Mouse (Mus musculus): ENCODE measurements around the gene Fam189a2. TPM values are rescaled to one million over a fixed set of nuclear protein-coding genes. Genes with fewer than 3 reads are reported as not detected.

Fam189a2 gene
- polyA plus RNA-seq, 1 experiment from 2014 or later = 1.6 TPM

Other genes with a start within 250 kb of the Fam189a2 start
- gene Tjp2, start 194.0 kb upstream of the Fam189a2 start, polyA plus RNA-seq (2014; fragmentation: Nextera tagmentation; extraction: Ambion mirVana) = 22.4 and 24.5 TPM in 2 replicates
- 58.0 and 61.8 TPM in 2 replicates for gene Fxn, start 249.6 kb upstream of the Fam189a2 start, polyA plus RNA-seq (2014; fragmentation: Nextera tagmentation; extraction: Ambion mirVana)